Mouse (Mus musculus): ENCODE measurements around the gene Dgkh. TPM values are rescaled to one million over a fixed set of nuclear protein-coding genes. Genes with fewer than 3 reads are reported as not detected.

Dgkh gene
- polyA plus RNA-seq, 1 experiment, result 1.2 TPM

DNA sequence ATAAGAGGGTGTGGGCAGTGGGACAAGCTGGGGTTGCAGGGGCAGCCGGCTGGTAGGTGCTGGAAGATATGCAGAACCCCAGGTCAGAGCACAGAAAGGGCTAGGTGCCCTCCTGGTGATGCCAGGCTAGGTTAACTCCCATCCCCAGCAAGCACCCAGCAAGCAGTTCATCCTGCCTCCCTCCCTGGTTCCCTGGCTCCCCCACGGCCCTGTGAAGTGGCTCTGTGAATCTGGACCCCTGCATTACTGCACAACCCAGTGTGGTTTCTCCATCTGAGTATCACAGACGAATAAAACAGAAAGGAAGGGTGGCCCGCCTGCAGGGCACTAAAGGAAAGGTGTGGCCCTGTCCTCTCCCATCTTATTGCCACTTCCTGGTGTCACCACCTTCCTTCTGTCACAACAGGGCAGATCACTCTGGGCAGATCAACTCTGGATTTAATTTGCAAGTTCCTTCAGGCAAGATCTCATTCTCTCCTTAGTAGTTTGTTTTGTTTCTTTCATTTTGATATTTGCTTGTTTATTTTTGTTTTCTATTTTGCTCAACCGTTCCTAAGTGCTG lies 40.6 kb downstream of the Dgkh start:
- H3K79me3 ChIP-seq (ENCODE audit: low read depth), result no peaks in the 10 kb centered on the region
- no peak overlapping the region for H3ac ChIP-seq (ENCODE audit: control insufficient read depth, insufficient read length, low read depth)
- H3K36me3 ChIP-seq (ENCODE audit: control insufficient read depth, insufficient read depth), result no peaks in the 10 kb centered on the region
- no peaks in the 10 kb centered on the region for H3K27me3 ChIP-seq (ENCODE audit: control insufficient read depth, insufficient read depth, insufficient read length)
- no peak overlapping the region for H3K4me3 ChIP-seq (ENCODE audit: insufficient read depth, poor library complexity, severe bottlenecking)
- TF ChIP-seq FOSL1 (IDR thresholded peaks at IDR 0.05; ENCODE audit: insufficient read depth, low read length, poor library complexity, severe bottlenecking) (no peak), MAX (IDR thresholded peaks at IDR 0.05) (no peak), MYOG (IDR thresholded peaks at IDR 0.05; ENCODE audit: control insufficient read depth, extremely low read depth, insufficient read length) (no peak), CTCF (IDR thresholded peaks at IDR 0.05; ENCODE audit: control insufficient read depth, insufficient read depth, insufficient read length) (no peak), CEBPB (IDR thresholded peaks at IDR 0.05; ENCODE audit: low read depth) (no peak), USF1 (IDR thresholded peaks at IDR 0.05; ENCODE audit: low read depth) (no peak), MYOD1 (IDR thresholded peaks at IDR 0.05; ENCODE audit: control insufficient read depth, insufficient read length, low read depth) (no peak)
- no peaks in the 10 kb centered on the region for H3K79me2 ChIP-seq (ENCODE audit: control insufficient read depth, insufficient read depth)

- Histone ChIP-seq H3K4me3 (ENCODE audit: insufficient read depth, poor library complexity, severe bottlenecking) (no peak overlapping the region), H3K79me3 (ENCODE audit: low read depth) (no peaks in the 10 kb centered on the region), H3ac (ENCODE audit: control insufficient read depth, insufficient read length, low read depth) (no peak overlapping the region), H3K27me3 (ENCODE audit: control insufficient read depth, insufficient read depth, insufficient read length) (no peaks in the 10 kb centered on the region), H3K79me2 (ENCODE audit: control insufficient read depth, insufficient read depth) (no peaks in the 10 kb centered on the region), H3K36me3 (ENCODE audit: control insufficient read depth, insufficient read depth) (no peaks in the 10 kb centered on the region)
- TF ChIP-seq MYOD1 (IDR thresholded peaks at IDR 0.05; ENCODE audit: control insufficient read depth, insufficient read length, low read depth) (no peak), CTCF (IDR thresholded peaks at IDR 0.05; ENCODE audit: control insufficient read depth, insufficient read depth, insufficient read length) (no peak), FOSL1 (IDR thresholded peaks at IDR 0.05; ENCODE audit: insufficient read depth, low read length, poor library complexity, severe bottlenecking) (no peak), CEBPB (IDR thresholded peaks at IDR 0.05; ENCODE audit: low read depth) (no peak), MAX (IDR thresholded peaks at IDR 0.05) (no peak), MYOG (IDR thresholded peaks at IDR 0.05; ENCODE audit: control insufficient read depth, extremely low read depth, insufficient read length) (no peak), USF1 (IDR thresholded peaks at IDR 0.05; ENCODE audit: low read depth) (no peak)
Measured at GRCm38 (mm10) chr14:78690883-78691282, 41.7 kb downstream of the Dgkh start.

DNA sequence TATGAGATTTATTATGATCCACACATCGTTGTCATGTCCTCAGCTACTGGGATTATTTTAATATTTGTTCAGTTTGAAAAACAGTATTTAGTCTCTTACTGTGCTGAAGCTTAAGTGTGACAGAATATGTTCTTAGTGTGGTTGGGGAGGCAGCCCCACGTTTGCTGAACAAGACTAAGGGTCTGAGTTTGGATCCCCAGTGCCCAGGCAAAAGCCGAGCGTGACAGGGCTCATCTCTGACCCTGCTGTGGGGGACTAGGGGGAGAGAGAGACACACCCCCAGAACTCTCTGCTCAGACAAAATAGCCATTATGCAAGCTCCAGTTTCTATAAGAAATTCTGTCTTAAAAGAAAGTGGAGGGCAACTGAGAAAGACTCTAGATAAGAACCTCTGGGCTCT lies 42.2 kb downstream of the Dgkh start:
- no peaks in the 10 kb centered on the region for H3K36me3 ChIP-seq (ENCODE audit: control insufficient read depth, insufficient read depth)
- no peak overlapping the region for H3K4me3 ChIP-seq (ENCODE audit: insufficient read depth, poor library complexity, severe bottlenecking)
- TF ChIP-seq MAX (IDR thresholded peaks at IDR 0.05), result no peak
- no peak for TF ChIP-seq MYOG (IDR thresholded peaks at IDR 0.05; ENCODE audit: control insufficient read depth, extremely low read depth, insufficient read length)
- no peak for TF ChIP-seq CEBPB (IDR thresholded peaks at IDR 0.05; ENCODE audit: low read depth)
- TF ChIP-seq MYOD1 (IDR thresholded peaks at IDR 0.05; ENCODE audit: control insufficient read depth, insufficient read length, low read depth), result no peak
- TF ChIP-seq CTCF (IDR thresholded peaks at IDR 0.05; ENCODE audit: control insufficient read depth, insufficient read depth, insufficient read length), result no peak
- no peak for TF ChIP-seq USF1 (IDR thresholded peaks at IDR 0.05; ENCODE audit: low read depth)
- TF ChIP-seq FOSL1 (IDR thresholded peaks at IDR 0.05; ENCODE audit: insufficient read depth, low read length, poor library complexity, severe bottlenecking), result no peak
- no peak overlapping the region for H3ac ChIP-seq (ENCODE audit: control insufficient read depth, insufficient read length, low read depth)
- H3K79me3 ChIP-seq (ENCODE audit: low read depth), result no peaks in the 10 kb centered on the region
- no peaks in the 10 kb centered on the region for H3K27me3 ChIP-seq (ENCODE audit: control insufficient read depth, insufficient read depth, insufficient read length)
- H3K79me2 ChIP-seq (ENCODE audit: control insufficient read depth, insufficient read depth), result no peaks in the 10 kb centered on the region

DNA sequence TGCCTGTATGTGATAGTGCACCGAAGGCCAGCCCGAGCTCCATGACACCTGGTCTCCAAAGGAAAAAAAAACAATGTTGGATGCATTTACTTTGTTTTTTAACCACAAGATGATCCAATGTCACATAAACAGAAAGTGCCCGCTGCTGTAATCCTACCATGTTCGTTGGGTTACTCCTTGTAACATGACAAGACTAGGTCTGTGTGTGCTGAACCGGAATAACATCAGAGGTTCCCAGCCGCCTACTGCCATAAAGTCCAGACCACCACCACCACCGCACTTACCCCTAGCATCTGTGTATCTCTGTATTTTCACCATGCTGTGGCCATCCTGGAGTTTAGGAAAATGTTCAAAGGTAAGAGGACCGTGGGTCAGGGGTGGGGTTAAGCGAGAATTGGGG lies 42.6 kb downstream of the Dgkh start:
- H3K79me3 ChIP-seq (ENCODE audit: low read depth), result no peaks in the 10 kb centered on the region
- no peak overlapping the region for H3K4me3 ChIP-seq (ENCODE audit: insufficient read depth, poor library complexity, severe bottlenecking)
- no peak overlapping the region for H3ac ChIP-seq (ENCODE audit: control insufficient read depth, insufficient read length, low read depth)
- TF ChIP-seq MYOD1 (IDR thresholded peaks at IDR 0.05; ENCODE audit: control insufficient read depth, insufficient read length, low read depth), result no peak
- no peak for TF ChIP-seq CTCF (IDR thresholded peaks at IDR 0.05; ENCODE audit: control insufficient read depth, insufficient read depth, insufficient read length)
- TF ChIP-seq MAX (IDR thresholded peaks at IDR 0.05), result no peak
- no peak for TF ChIP-seq MYOG (IDR thresholded peaks at IDR 0.05; ENCODE audit: control insufficient read depth, extremely low read depth, insufficient read length)
- no peak for TF ChIP-seq FOSL1 (IDR thresholded peaks at IDR 0.05; ENCODE audit: insufficient read depth, low read length, poor library complexity, severe bottlenecking)
- TF ChIP-seq USF1 (IDR thresholded peaks at IDR 0.05; ENCODE audit: low read depth), result no peak
- H3K27me3 ChIP-seq (ENCODE audit: control insufficient read depth, insufficient read depth, insufficient read length), result no peaks in the 10 kb centered on the region
- H3K36me3 ChIP-seq (ENCODE audit: control insufficient read depth, insufficient read depth), result no peaks in the 10 kb centered on the region
- H3K79me2 ChIP-seq (ENCODE audit: control insufficient read depth, insufficient read depth), result no peaks in the 10 kb centered on the region

DNA sequence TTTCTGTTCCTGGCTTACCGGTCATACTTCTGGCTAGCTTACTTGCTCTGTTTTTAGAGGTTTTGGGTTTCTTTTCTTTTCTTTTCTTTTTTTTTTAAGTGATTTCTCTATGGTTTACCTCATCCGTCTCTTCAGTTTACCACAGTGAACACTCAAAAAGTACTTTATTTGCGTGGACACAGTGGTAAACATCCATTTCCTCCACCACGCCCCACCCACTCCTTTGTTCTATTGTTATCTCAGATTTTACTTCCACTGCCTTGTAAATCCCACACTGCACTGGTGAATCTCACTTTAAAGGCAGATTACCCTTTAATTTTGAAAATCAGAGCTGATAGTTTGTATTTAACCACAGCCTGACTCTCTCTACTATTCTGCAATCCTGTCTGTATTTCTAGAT lies 44.9 kb downstream of the Dgkh start:
- no peak overlapping the region for H3K4me3 ChIP-seq (ENCODE audit: insufficient read depth, poor library complexity, severe bottlenecking)
- no peaks in the 10 kb centered on the region for H3K79me3 ChIP-seq (ENCODE audit: low read depth)
- H3K79me2 ChIP-seq (ENCODE audit: control insufficient read depth, insufficient read depth), result no peaks in the 10 kb centered on the region
- no peaks in the 10 kb centered on the region for H3K27me3 ChIP-seq (ENCODE audit: control insufficient read depth, insufficient read depth, insufficient read length)
- no peak for TF ChIP-seq CEBPB (IDR thresholded peaks at IDR 0.05; ENCODE audit: low read depth)
- no peak overlapping the region for H3ac ChIP-seq (ENCODE audit: control insufficient read depth, insufficient read length, low read depth)
- H3K36me3 ChIP-seq (ENCODE audit: control insufficient read depth, insufficient read depth), result no peaks in the 10 kb centered on the region

- Histone ChIP-seq H3K79me2 (ENCODE audit: control insufficient read depth, insufficient read depth) (no peaks in the 10 kb centered on the region), H3K27me3 (ENCODE audit: control insufficient read depth, insufficient read depth, insufficient read length) (no peaks in the 10 kb centered on the region), H3K36me3 (ENCODE audit: control insufficient read depth, insufficient read depth) (no peaks in the 10 kb centered on the region), H3K79me3 (ENCODE audit: low read depth) (no peaks in the 10 kb centered on the region), H3K4me3 (ENCODE audit: insufficient read depth, poor library complexity, severe bottlenecking) (no peak overlapping the region), H3ac (ENCODE audit: control insufficient read depth, insufficient read length, low read depth) (no peak overlapping the region)
- TF ChIP-seq CTCF (IDR thresholded peaks at IDR 0.05; ENCODE audit: control insufficient read depth, insufficient read depth, insufficient read length) (no peak), MYOD1 (IDR thresholded peaks at IDR 0.05; ENCODE audit: control insufficient read depth, insufficient read length, low read depth) (no peak), CEBPB (IDR thresholded peaks at IDR 0.05; ENCODE audit: low read depth) (no peak), USF1 (IDR thresholded peaks at IDR 0.05; ENCODE audit: low read depth) (no peak), MAX (IDR thresholded peaks at IDR 0.05) (no peak), MYOG (IDR thresholded peaks at IDR 0.05; ENCODE audit: control insufficient read depth, extremely low read depth, insufficient read length) (no peak), FOSL1 (IDR thresholded peaks at IDR 0.05; ENCODE audit: insufficient read depth, low read length, poor library complexity, severe bottlenecking) (no peak)
Measured at GRCm38 (mm10) chr14:78686701-78687100, 45.9 kb downstream of the Dgkh start.
